In the genomic region with DNA sequence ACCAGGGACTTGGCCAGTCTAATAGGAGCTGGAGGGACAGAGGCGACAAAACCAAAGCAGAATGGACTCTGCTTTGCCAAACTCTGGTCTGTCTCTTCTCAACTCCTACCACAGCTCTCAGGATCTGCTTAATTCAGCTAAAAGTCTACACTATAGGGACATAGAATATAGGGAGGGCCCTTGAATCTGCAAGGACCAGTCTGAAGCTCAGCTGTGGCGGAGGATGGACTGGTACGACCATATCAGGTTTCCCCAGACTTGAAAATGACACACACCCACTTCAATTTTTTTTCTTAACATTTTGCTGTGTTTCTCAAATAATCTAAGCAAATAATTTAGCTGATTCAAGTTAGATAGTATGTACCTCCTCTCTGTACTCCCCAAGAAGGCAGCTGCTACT, we compare ENCODE assay signal across 18 mouse cellular contexts.
"Had no signal": no experiment of that assay in that cellular context is flagged by ENCODE, and none has a peak within 500 bp of the region (broad histone marks: within the 10 kb centered on the region; RNA-seq: fewer than 3 reads in every experiment).

No protein-coding gene starts in this region.

- H3K4me1 ChIP-seq: intestine, embryonic 15.5 days; kidney, embryonic 15.5 days; limb, embryonic 12.5 days; limb, embryonic 15.5 days; midbrain, embryonic 12.5 days; midbrain, embryonic 15.5 days; neural tube, embryonic 12.5 days; neural tube, embryonic 15.5 days had no signal

- H3K27ac ChIP-seq: intestine, embryonic 15.5 days; kidney, embryonic 15.5 days; limb, embryonic 12.5 days; limb, embryonic 15.5 days; midbrain, embryonic 12.5 days; midbrain, embryonic 15.5 days; neural tube, embryonic 12.5 days; neural tube, embryonic 15.5 days had no signal

- H3K9me3 ChIP-seq: intestine, embryonic 15.5 days; kidney, embryonic 15.5 days; limb, embryonic 12.5 days; limb, embryonic 15.5 days; midbrain, embryonic 12.5 days; midbrain, embryonic 15.5 days; neural tube, embryonic 12.5 days; neural tube, embryonic 15.5 days had no signal

- H3K27me3 ChIP-seq: intestine, embryonic 15.5 days; kidney, embryonic 15.5 days; limb, embryonic 12.5 days; limb, embryonic 15.5 days; midbrain, embryonic 12.5 days; midbrain, embryonic 15.5 days; neural tube, embryonic 12.5 days; neural tube, embryonic 15.5 days had no signal

- ATAC-seq: intestine, embryonic 15.5 days; midbrain, embryonic 15.5 days had no signal

- H3K9ac ChIP-seq: intestine, embryonic 15.5 days; kidney, embryonic 15.5 days; limb, embryonic 12.5 days; limb, embryonic 15.5 days; midbrain, embryonic 12.5 days; midbrain, embryonic 15.5 days; neural tube, embryonic 12.5 days; neural tube, embryonic 15.5 days had no signal

- H3K4me3 ChIP-seq: intestine, embryonic 15.5 days; kidney, embryonic 15.5 days; limb, embryonic 12.5 days; limb, embryonic 15.5 days; midbrain, embryonic 12.5 days; midbrain, embryonic 15.5 days; neural tube, embryonic 12.5 days; neural tube, embryonic 15.5 days had no signal

- H3K4me2 ChIP-seq: intestine, embryonic 15.5 days; kidney, embryonic 15.5 days; limb, embryonic 12.5 days; limb, embryonic 15.5 days; midbrain, embryonic 12.5 days; midbrain, embryonic 15.5 days; neural tube, embryonic 12.5 days; neural tube, embryonic 15.5 days had no signal

- DNase-seq: kidney, adult 11 months; kidney, adult 8-10 months; kidney, postnatal 14 days; kidney, postnatal 4 days; left cerebral cortex, postnatal 4 days; lung, adult 2 months; lung, postnatal 14 days; lung, postnatal 4 days; retina, postnatal 1 day; thymus, postnatal 25 days had no signal
